18 mouse cellular contexts compared by ENCODE assay signal in the genomic region with DNA sequence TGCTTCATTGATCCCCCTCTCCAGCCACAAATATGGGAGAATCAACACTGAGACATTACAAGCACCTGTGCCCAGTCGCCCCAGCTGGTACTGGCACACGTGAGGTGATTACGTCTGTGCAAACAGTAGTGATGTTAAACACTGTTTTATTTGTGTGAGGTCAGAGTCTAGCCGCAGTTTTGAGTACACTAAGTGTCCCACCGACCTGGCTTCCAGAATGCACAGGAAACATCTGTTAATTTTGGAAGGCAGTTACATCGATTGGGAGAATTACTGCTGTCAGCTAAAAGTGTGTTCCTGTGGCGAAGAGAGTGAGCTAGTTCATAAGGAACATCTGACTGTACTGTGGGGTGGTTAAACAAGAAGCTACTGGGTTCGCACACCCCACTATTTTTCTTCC. TPM values are rescaled to one million over a fixed set of nuclear protein-coding genes. Genes with fewer than 3 reads are reported as not detected.
DNase-seq lines count a peak whose midpoint lies in the region; ATAC-seq and TF ChIP-seq lines count a peak whose summit lies in the region.
"Had no signal": no experiment of that assay in that cellular context is flagged by ENCODE, and none has a peak within 500 bp of the region (broad histone marks: within the 10 kb centered on the region; RNA-seq: fewer than 3 reads in every experiment).

No protein-coding gene starts in this region.

- H3K27ac ChIP-seq in heart, embryonic 12.5 days (ENCODE audit: poor library complexity, severe bottlenecking) = no peak overlapping the region
- no peak overlapping the region for H3K27ac ChIP-seq in lung, postnatal 0 days (ENCODE audit: low read length)
- H3K27ac ChIP-seq in liver, embryonic 16.5 days (ENCODE audit: low read length) = peak overlapping the region; percentile 26; the same call in 1 of the 2 replicates
- H3K27ac ChIP-seq: embryonic facial prominence, embryonic 15.5 days; hindbrain, embryonic 14.5 days; lung, embryonic 15.5 days had no signal

- WGBS in heart, embryonic 12.5 days = 75% methylated on average over 8 of the region's 8 CpGs
- WGBS in lung, postnatal 0 days = 34% methylated on average over 8 of the region's 8 CpGs
- 49% methylated on average over 8 of the region's 8 CpGs for WGBS in liver, embryonic 16.5 days (ENCODE audit: insufficient replicate concordance)

- H3K4me3 ChIP-seq in heart, embryonic 12.5 days = no peak overlapping the region
- no peak overlapping the region for H3K4me3 ChIP-seq in lung, postnatal 0 days (ENCODE audit: low read depth, low read length)
- no peak overlapping the region for H3K4me3 ChIP-seq in liver, embryonic 16.5 days (ENCODE audit: low read depth, low read length)
- H3K4me3 ChIP-seq: embryonic facial prominence, embryonic 15.5 days; lung, embryonic 15.5 days; megakaryocyte, embryonic 14.5 days had no signal

- no peak for ATAC-seq in heart, embryonic 12.5 days (ENCODE audit: insufficient number of reproducible peaks, low FRiP score)
- peak; percentile 11; the same call in 1 of the 2 replicates for ATAC-seq in lung, postnatal 0 days
- peak; percentile 70 for ATAC-seq in liver, embryonic 16.5 days (ENCODE audit: low read depth)
- ATAC-seq: midbrain, embryonic 16.5 days; Patski had no signal

- H3K9me3 ChIP-seq in heart, embryonic 12.5 days (replicated peaks) = no peaks in the 10 kb centered on the region
- no peaks in the 10 kb centered on the region for H3K9me3 ChIP-seq in lung, postnatal 0 days (ENCODE audit: low read length)
- H3K9me3 ChIP-seq in liver, embryonic 16.5 days (replicated peaks; ENCODE audit: control insufficient read depth, low read length) = no peaks in the 10 kb centered on the region
- H3K9me3 ChIP-seq: embryonic facial prominence, embryonic 15.5 days; lung, embryonic 15.5 days; megakaryocyte, embryonic 14.5 days had no signal

- H3K4me1 ChIP-seq in heart, embryonic 12.5 days (replicated peaks) = peaks cover 33% of the 10 kb centered on the region
- no peaks in the 10 kb centered on the region; the same call in 1 of the 2 replicates for H3K4me1 ChIP-seq in lung, postnatal 0 days (ENCODE audit: insufficient read depth, low read depth, low read length)
- peaks cover 13% of the 10 kb centered on the region for H3K4me1 ChIP-seq in liver, embryonic 16.5 days (ENCODE audit: control insufficient read depth, low read depth, low read length)
- H3K4me1 ChIP-seq: megakaryocyte, embryonic 14.5 days had no signal

- no peak for TF ChIP-seq CTCF in lung, postnatal 0 days (IDR thresholded peaks at IDR 0.05)

- DNase-seq in heart, adult 8-10 months (ENCODE audit: low spot score) = peak; percentile 65
- DNase-seq in lung, postnatal 0 days (ENCODE audit: low spot score) = no peak
- no peak for DNase-seq in lung, postnatal 4 days
- DNase-seq in retina, embryonic 14.5 days (ENCODE audit: low spot score) = no peak
- DNase-seq in gastrocnemius, adult 8-10 months (ENCODE audit: low spot score in 2 of 2) = no peak
- DNase-seq in embryo, embryonic 11 days = no peak
- DNase-seq: cerebellum, adult 18-20 months; kidney, adult 18-20 months; layer of hippocampus, postnatal 36 days; thymus, postnatal 25 days had no signal

- TF ChIP-seq EP300 in lung, postnatal 0 days (IDR thresholded peaks at IDR 0.05) = no peak

- no peak overlapping the region for H3K9ac ChIP-seq in heart, embryonic 12.5 days
- no peak overlapping the region for H3K9ac ChIP-seq in lung, postnatal 0 days (replicated peaks; ENCODE audit: low read depth)
- no peak overlapping the region for H3K9ac ChIP-seq in liver, embryonic 16.5 days (ENCODE audit: low read depth, low read length)
- H3K9ac ChIP-seq: embryonic facial prominence, embryonic 15.5 days; hindbrain, embryonic 14.5 days; lung, embryonic 15.5 days had no signal

- no peak overlapping the region for H3K4me2 ChIP-seq in heart, embryonic 12.5 days
- H3K4me2 ChIP-seq in lung, postnatal 0 days (replicated peaks; ENCODE audit: low read depth, low read length) = no peak overlapping the region
- 0 out of 2 replicates have a peak overlapping the region, but pooled peaks have one; percentile 8 for H3K4me2 ChIP-seq in liver, embryonic 16.5 days (ENCODE audit: low read depth, low read length)
- H3K4me2 ChIP-seq: embryonic facial prominence, embryonic 15.5 days; hindbrain, embryonic 14.5 days; lung, embryonic 15.5 days had no signal

- no peaks in the 10 kb centered on the region for H3K27me3 ChIP-seq in heart, embryonic 12.5 days (replicated peaks)
- no peaks in the 10 kb centered on the region for H3K27me3 ChIP-seq in lung, postnatal 0 days (replicated peaks; ENCODE audit: insufficient read depth, low read length)
- H3K27me3 ChIP-seq in liver, embryonic 16.5 days (ENCODE audit: control insufficient read depth, insufficient read depth, low read depth, low read length) = no peaks in the 10 kb centered on the region
- H3K27me3 ChIP-seq: embryonic facial prominence, embryonic 15.5 days; lung, embryonic 15.5 days; Patski had no signal

- no peaks in the 10 kb centered on the region for H3K36me3 ChIP-seq in heart, embryonic 12.5 days
- no peaks in the 10 kb centered on the region for H3K36me3 ChIP-seq in lung, postnatal 0 days (ENCODE audit: insufficient read depth, low read length)
- no peaks in the 10 kb centered on the region for H3K36me3 ChIP-seq in liver, embryonic 16.5 days (ENCODE audit: control insufficient read depth, insufficient read depth)
- H3K36me3 ChIP-seq: embryonic facial prominence, embryonic 15.5 days; lung, embryonic 15.5 days had no signal

RNA-seq across cellular contexts. Expression of a gene that starts 24.4 kb away (rescaled TPM):
- 1 to 10 TPM; 5.4 to 6.2 (median 5.7) TPM for total RNA-seq in heart, adult 8-10 months (2022)
- 3.7 and 4.0 TPM in 2 replicates for polyA plus RNA-seq in heart, embryonic 12.5 days (2016; fragmentation: Nextera tagmentation; extraction: Ambion mirVana)
- 3.2 and 4.1 TPM in 2 replicates for polyA plus RNA-seq in lung, postnatal 0 days (2015; fragmentation: Nextera tagmentation; extraction: Ambion mirVana)
- 3.5 and 3.7 TPM in 2 replicates for polyA plus RNA-seq in liver, embryonic 16.5 days (2015; fragmentation: Nextera tagmentation; extraction: Ambion mirVana)
- 1 to 10 TPM; 2.6 to 3.2 (median 2.8) TPM for total RNA-seq in gastrocnemius, adult 8-10 months (2022)

RNA-seq across cellular contexts. Expression of a gene that starts 24.6 kb away (rescaled TPM):
- total RNA-seq in heart, adult 8-10 months (2022) = 10 to 100 TPM; 38.7 to 42.8 (median 41.4) TPM
- 29.4 and 30.5 TPM in 2 replicates for polyA plus RNA-seq in heart, embryonic 12.5 days (2016; fragmentation: Nextera tagmentation; extraction: Ambion mirVana)
- 14.3 and 17.7 TPM in 2 replicates for polyA plus RNA-seq in lung, postnatal 0 days (2015; fragmentation: Nextera tagmentation; extraction: Ambion mirVana)
- polyA plus RNA-seq in liver, embryonic 16.5 days (2015; fragmentation: Nextera tagmentation; extraction: Ambion mirVana) = 10.4 and 11.3 TPM in 2 replicates
- total RNA-seq in gastrocnemius, adult 8-10 months (2022) = 10 to 100 TPM; 55.6 to 63.1 (median 60.1) TPM
